8 mouse cellular contexts compared by ENCODE assay signal in genomic region chr16:78237641-78238051, GRCm38 (mm10).
DNase-seq lines count a peak whose midpoint lies in the region; ATAC-seq and TF ChIP-seq lines count a peak whose summit lies in the region.

No protein-coding gene starts in this region.

- H3K9me3 ChIP-seq in lung, embryonic 15.5 days, result no peaks in the 10 kb centered on the region
- H3K9me3 ChIP-seq in embryonic facial prominence, embryonic 11.5 days (replicated peaks; ENCODE audit: control insufficient read depth, low read length), result no peaks in the 10 kb centered on the region
- H3K9me3 ChIP-seq in hindbrain, postnatal 0 days (ENCODE audit: low read length), result no peaks in the 10 kb centered on the region
- no peaks in the 10 kb centered on the region for H3K9me3 ChIP-seq in midbrain, embryonic 16.5 days (replicated peaks; ENCODE audit: control insufficient read depth, low read length, poor library complexity, severe bottlenecking)

- no peaks in the 10 kb centered on the region for H3K36me3 ChIP-seq in lung, embryonic 15.5 days
- no peaks in the 10 kb centered on the region for H3K36me3 ChIP-seq in embryonic facial prominence, embryonic 11.5 days (replicated peaks; ENCODE audit: control insufficient read depth, insufficient read depth, low read depth, low read length)
- no peaks in the 10 kb centered on the region for H3K36me3 ChIP-seq in hindbrain, postnatal 0 days (ENCODE audit: insufficient read depth, low read length)
- no peaks in the 10 kb centered on the region for H3K36me3 ChIP-seq in midbrain, embryonic 16.5 days (ENCODE audit: control insufficient read depth, insufficient read depth, low read length)

- H3K4me1 ChIP-seq in lung, embryonic 15.5 days, result peaks cover 14% of the 10 kb centered on the region
- H3K4me1 ChIP-seq in embryonic facial prominence, embryonic 11.5 days (ENCODE audit: control insufficient read depth, insufficient read depth, low read length), result peaks cover 4% of the 10 kb centered on the region; the same call in 1 of the 2 replicates
- H3K4me1 ChIP-seq in hindbrain, postnatal 0 days (ENCODE audit: insufficient read depth, low read length), result no peaks in the 10 kb centered on the region
- peaks cover 14% of the 10 kb centered on the region for H3K4me1 ChIP-seq in midbrain, embryonic 16.5 days (ENCODE audit: control insufficient read depth, insufficient read depth, low read length)

- no peak overlapping the region for H3K27ac ChIP-seq in lung, embryonic 15.5 days
- no peak overlapping the region for H3K27ac ChIP-seq in embryonic facial prominence, embryonic 11.5 days (replicated peaks; ENCODE audit: low read depth, low read length)
- H3K27ac ChIP-seq in hindbrain, postnatal 0 days, result peak overlapping the region; percentile 82
- peak overlapping the region; percentile 87 for H3K27ac ChIP-seq in midbrain, embryonic 16.5 days (ENCODE audit: low read length)

- TF ChIP-seq CTCF in hindbrain, postnatal 0 days (IDR thresholded peaks at IDR 0.05; ENCODE audit: low read depth), result no peak

- peak; percentile 44; the same call in 1 of the 2 replicates for ATAC-seq in lung, embryonic 15.5 days (ENCODE audit: borderline replicate concordance, extremely low read depth, low FRiP score, low TSS enrichment)
- ATAC-seq in embryonic facial prominence, embryonic 11.5 days (replicated peaks; ENCODE audit: insufficient number of reproducible peaks, low FRiP score, low TSS enrichment, low read depth), result peak; percentile 39; the same call in 1 of the 2 replicates
- ATAC-seq in hindbrain, postnatal 0 days, result peak; percentile 72
- peak; percentile 69 for ATAC-seq in midbrain, embryonic 16.5 days
- ATAC-seq in megakaryocyte-erythroid progenitor cell, adult 5-6 weeks (replicated peaks; ENCODE audit: low FRiP score, low TSS enrichment, poor library complexity, severe bottlenecking), result no peak

- under 1% methylated on average over 12 of the region's 15 CpGs for WGBS in lung, embryonic 15.5 days
- 2% methylated on average over 13 of the region's 15 CpGs for WGBS in embryonic facial prominence, embryonic 11.5 days
- WGBS in hindbrain, postnatal 0 days, result 1% methylated on average over 13 of the region's 15 CpGs
- under 1% methylated on average over 13 of the region's 15 CpGs for WGBS in midbrain, embryonic 16.5 days

- peak overlapping the region; percentile 42 for H3K4me3 ChIP-seq in lung, embryonic 15.5 days
- H3K4me3 ChIP-seq in embryonic facial prominence, embryonic 11.5 days (ENCODE audit: low read depth, low read length), result peak overlapping the region; percentile 32
- peak overlapping the region; percentile 46 for H3K4me3 ChIP-seq in hindbrain, postnatal 0 days (ENCODE audit: low read length)
- H3K4me3 ChIP-seq in midbrain, embryonic 16.5 days (ENCODE audit: low read depth, low read length), result peak overlapping the region; percentile 44

- no peak for DNase-seq in lung, postnatal 4 days
- peak; percentile 57 for DNase-seq in embryonic facial prominence, embryonic 11.5 days (ENCODE audit: low spot score)
- peak; percentile 76 for DNase-seq in hindbrain, postnatal 0 days (ENCODE audit: low spot score)
- DNase-seq in adrenal gland, postnatal 36 days, result no peak
- DNase-seq in ovary, postnatal 14 days (ENCODE audit: low spot score), result no peak

- H3K9ac ChIP-seq in lung, embryonic 15.5 days, result peak overlapping the region; percentile 44; the same call in 1 of the 2 replicates
- H3K9ac ChIP-seq in embryonic facial prominence, embryonic 11.5 days (replicated peaks; ENCODE audit: low read length), result peak overlapping the region; percentile 58
- H3K9ac ChIP-seq in hindbrain, postnatal 0 days (replicated peaks; ENCODE audit: low read length), result peak overlapping the region; percentile 53
- H3K9ac ChIP-seq in midbrain, embryonic 16.5 days (ENCODE audit: low read depth, low read length), result peak overlapping the region; percentile 67

- peaks cover 2% of the 10 kb centered on the region; the same call in 1 of the 2 replicates for H3K27me3 ChIP-seq in lung, embryonic 15.5 days
- no peaks in the 10 kb centered on the region for H3K27me3 ChIP-seq in embryonic facial prominence, embryonic 11.5 days (ENCODE audit: control insufficient read depth, insufficient read depth, low read length)
- H3K27me3 ChIP-seq in hindbrain, postnatal 0 days (ENCODE audit: insufficient read depth, low read length), result no peaks in the 10 kb centered on the region
- no peaks in the 10 kb centered on the region for H3K27me3 ChIP-seq in midbrain, embryonic 16.5 days (ENCODE audit: control insufficient read depth, insufficient read depth, low read depth, low read length)

- peak overlapping the region; percentile 80 for H3K4me2 ChIP-seq in lung, embryonic 15.5 days
- H3K4me2 ChIP-seq in embryonic facial prominence, embryonic 11.5 days (ENCODE audit: low read depth, low read length), result peak overlapping the region; percentile 69
- H3K4me2 ChIP-seq in hindbrain, postnatal 0 days (ENCODE audit: low read depth, low read length), result peak overlapping the region; percentile 90
- H3K4me2 ChIP-seq in midbrain, embryonic 16.5 days (ENCODE audit: low read length), result peak overlapping the region; percentile 78

Comparison
In these comparisons a context has a peak if more than half of its experiments do, and no peak if none do; other contexts are left out.
1. H3K27ac ChIP-seq: peak in hindbrain, postnatal 0 days (single experiment) and midbrain, embryonic 16.5 days (single experiment); none in lung, embryonic 15.5 days (single experiment) and embryonic facial prominence, embryonic 11.5 days (single experiment).
2. DNase-seq: peak in embryonic facial prominence, embryonic 11.5 days (single experiment) and hindbrain, postnatal 0 days (single experiment); none in lung, postnatal 4 days (0 of 2), adrenal gland, postnatal 36 days (0 of 2) and ovary, postnatal 14 days (single experiment).
3. Peak in every context shown above with its lines, with median percentiles within 50 percentile points of each other: H3K4me2 ChIP-seq, H3K4me3 ChIP-seq and H3K9ac ChIP-seq.